Mouse (Mus musculus) MEL (cell line): ENCODE measurements around the gene Eomes. TPM values are rescaled to one million over a fixed set of nuclear protein-coding genes. Genes with fewer than 3 reads are reported as not detected.

Experiments used
- DNase-seq: peaks from one replicate; pipeline ENCODE4 v3.0.0; 2011; ENCODE audit warnings: low read depth, low spot score
- H3K27ac ChIP-seq: 2 replicates; pipeline ENCODE4 v1.5.1; 2012; ENCODE audit warnings: low read depth, mild to moderate bottlenecking, control low read depth, low read length, moderate library complexity; ENCODE audit not compliant: control insufficient read depth
- H3K27me3 ChIP-seq, 2 experiments: fragments of 150-350 bp in 1 of 2; sonication (generic) in 1 of 2; 2 replicates each; pipeline ENCODE4 v1.6.1; 2012; ENCODE audit warnings: low read length in 2 of 2, mild to moderate bottlenecking in 2 of 2, improper control_type of control experiment in 1 of 2, moderate library complexity in 1 of 2; ENCODE audit not compliant: insufficient read depth in 2 of 2, control insufficient read depth in 1 of 2
- H3K36me3 ChIP-seq, 2 experiments: 2 replicates each; pipeline ENCODE4 v1.6.1; 2012 to 2014; ENCODE audit warnings: low read length in 2 of 2, improper control_type of control experiment in 1 of 2, inconsistent platforms in 1 of 2, mild to moderate bottlenecking in 1 of 2; ENCODE audit not compliant: insufficient read depth in 2 of 2, control insufficient read depth in 1 of 2
- H3K4me1 ChIP-seq, 2 experiments: fragments of 150-350 bp in 1 of 2; sonication (generic) in 1 of 2; 2 replicates each; pipeline ENCODE4 v1.6.1; 2012; ENCODE audit warnings: low read length in 2 of 2, improper control_type of control experiment in 1 of 2, mild to moderate bottlenecking in 1 of 2; ENCODE audit not compliant: insufficient read depth in 2 of 2, control insufficient read depth in 1 of 2
- H3K4me3 ChIP-seq, 2 experiments: fragments of 150-350 bp in 1 of 2; sonication (generic) in 1 of 2; 2 replicates each; pipeline ENCODE4 v1.5.1; 2012; ENCODE audit warnings: low read depth in 2 of 2, low read length in 2 of 2, mild to moderate bottlenecking in 2 of 2, moderate library complexity in 2 of 2, control low read depth in 1 of 2, improper control_type of control experiment in 1 of 2; ENCODE audit not compliant: control insufficient read depth in 1 of 2, insufficient read depth in 1 of 2
- H3K79me2 ChIP-seq: 2 replicates; pipeline ENCODE4 v1.6.1; 2012; ENCODE audit warnings: mild to moderate bottlenecking, low read length, moderate library complexity; ENCODE audit not compliant: control insufficient read depth, poor library complexity, insufficient read depth
- H3K9ac ChIP-seq: 2 replicates; pipeline ENCODE4 v1.6.1; 2012; ENCODE audit warnings: low read depth, mild to moderate bottlenecking, control low read depth, low read length, moderate library complexity; ENCODE audit not compliant: control insufficient read depth, poor library complexity, severe bottlenecking
- H3K9me3 ChIP-seq: fragments of 150-350 bp; sonication (generic); replicated peaks from 2 replicates; pipeline ENCODE4 v1.6.1; 2012; ENCODE audit warnings: mild to moderate bottlenecking, low read length, improper control_type of control experiment, moderate library complexity; ENCODE audit not compliant: insufficient read depth
- BHLHE40 ChIP-seq: IDR thresholded peaks from 2 replicates; pipeline ENCODE4 v1.6.1; 2012; ENCODE audit warnings: low read depth, mild to moderate bottlenecking, inconsistent platforms, low read length, improper control_type of control experiment, borderline replicate concordance
- CHD2 ChIP-seq: IDR thresholded peaks from 2 replicates; pipeline ENCODE4 v1.6.1; 2011; ENCODE audit warnings: low read length, improper control_type of control experiment
- CTCF ChIP-seq, 3 experiments: IDR thresholded peaks in 2 of 3; conservative IDR thresholded peaks in 1 of 3; 2 replicates each; pipeline ENCODE4 v1.5.1; 2011 to 2012; ENCODE audit warnings: low read length in 3 of 3, low read depth in 2 of 3, mild to moderate bottlenecking in 2 of 3, improper control_type of control experiment in 1 of 3, inconsistent platforms in 1 of 3, mixed read lengths in 1 of 3, moderate library complexity in 1 of 3; ENCODE audit not compliant: control insufficient read depth in 1 of 3, insufficient read depth in 1 of 3, poor library complexity in 1 of 3, severe bottlenecking in 1 of 3
- E2F4 ChIP-seq: IDR thresholded peaks from 2 replicates; pipeline ENCODE4 v1.6.1; 2011; ENCODE audit warnings: low read depth, low read length, improper control_type of control experiment, borderline replicate concordance
- ELF1 ChIP-seq: IDR thresholded peaks from 2 replicates; pipeline ENCODE4 v1.6.1; 2014; ENCODE audit warnings: low read depth, mild to moderate bottlenecking, inconsistent platforms, low read length, improper control_type of control experiment, moderate library complexity
- EP300 ChIP-seq, 2 experiments: IDR thresholded peaks; 2 replicates each; pipeline ENCODE4 v1.6.1; 2011; ENCODE audit warnings: improper control_type of control experiment in 2 of 2, low read length in 2 of 2, low read depth in 1 of 2, mild to moderate bottlenecking in 1 of 2
- GATA1 ChIP-seq: IDR thresholded peaks from 2 replicates; pipeline ENCODE4 v1.6.1; 2011; ENCODE audit warnings: low read depth, low read length, improper control_type of control experiment
- MAFK ChIP-seq: IDR thresholded peaks from 2 replicates; pipeline ENCODE4 v1.6.1; 2011; ENCODE audit warnings: low read depth, mild to moderate bottlenecking, low read length, improper control_type of control experiment, borderline replicate concordance
- MAX ChIP-seq: IDR thresholded peaks from 2 replicates; pipeline ENCODE4 v1.6.1; 2011; ENCODE audit warnings: low read length, improper control_type of control experiment
- MEF2A ChIP-seq: IDR thresholded peaks from 2 replicates; pipeline ENCODE4 v1.6.1; 2014; ENCODE audit warnings: low read depth, mild to moderate bottlenecking, inconsistent platforms, low read length, improper control_type of control experiment; ENCODE audit not compliant: poor library complexity, insufficient replicate concordance, severe bottlenecking; ENCODE audit errors: extremely low read depth
- MXI1 ChIP-seq: IDR thresholded peaks from 2 replicates; pipeline ENCODE4 v1.6.1; 2011; ENCODE audit warnings: mild to moderate bottlenecking, low read depth, low read length, improper control_type of control experiment
- MYC ChIP-seq: IDR thresholded peaks from 2 replicates; pipeline ENCODE4 v1.6.1; 2011; ENCODE audit warnings: low read depth, mild to moderate bottlenecking, low read length, improper control_type of control experiment, moderate library complexity
- POLR2AphosphoS2 ChIP-seq: IDR thresholded peaks from 2 replicates; pipeline ENCODE4 v1.6.1; 2011; ENCODE audit warnings: low read length, improper control_type of control experiment
- RAD21 ChIP-seq: IDR thresholded peaks from 2 replicates; pipeline ENCODE4 v1.6.1; 2011; ENCODE audit warnings: mild to moderate bottlenecking, low read depth, low read length, improper control_type of control experiment
- SIN3A ChIP-seq: IDR thresholded peaks from 2 replicates; pipeline ENCODE4 v1.6.1; 2012; ENCODE audit warnings: low read length, improper control_type of control experiment, inconsistent platforms
- TAL1 ChIP-seq: IDR thresholded peaks from 2 replicates; pipeline ENCODE4 v1.6.1; 2012; ENCODE audit warnings: mild to moderate bottlenecking, inconsistent platforms, low read length, moderate library complexity, mixed read lengths
- TBP ChIP-seq: IDR thresholded peaks from 2 replicates; pipeline ENCODE4 v1.8.0; 2011; ENCODE audit warnings: low read depth, low read length, improper control_type of control experiment
- TCF12 ChIP-seq: IDR thresholded peaks from 2 replicates; pipeline ENCODE4 v1.6.1; 2014; ENCODE audit warnings: low read depth, mild to moderate bottlenecking, inconsistent platforms, low read length, improper control_type of control experiment, moderate library complexity
- USF1 ChIP-seq: IDR thresholded peaks from 2 replicates; pipeline ENCODE4 v1.6.1; 2014; ENCODE audit warnings: low read depth, mild to moderate bottlenecking, inconsistent platforms, low read length, improper control_type of control experiment, moderate library complexity
- USF2 ChIP-seq, 2 experiments: IDR thresholded peaks; 2 replicates each; pipeline ENCODE4 v1.6.1; 2011 to 2012; ENCODE audit warnings: improper control_type of control experiment in 2 of 2, low read length in 2 of 2, borderline replicate concordance in 1 of 2, inconsistent platforms in 1 of 2, low read depth in 1 of 2, mild to moderate bottlenecking in 1 of 2; ENCODE audit not compliant: insufficient read depth in 1 of 2
- ZKSCAN1 ChIP-seq: IDR thresholded peaks from 2 replicates; pipeline ENCODE4 v1.6.1; 2012; ENCODE audit warnings: low read depth, mild to moderate bottlenecking, inconsistent platforms, low read length, improper control_type of control experiment, moderate library complexity
- ZMIZ1 ChIP-seq: IDR thresholded peaks from 2 replicates; pipeline ENCODE4 v1.6.1; 2012; ENCODE audit warnings: low read depth, mild to moderate bottlenecking, inconsistent platforms, low read length, improper control_type of control experiment, moderate library complexity
- polyA plus RNA-seq, 2 experiments: library from polyadenylated mRNA; stranded (reverse) in 1 of 2; unstranded in 1 of 2; fragments of >175 nt in 1 of 2; fragments of >200 nt in 1 of 2; gene quantifications; 2 replicates each; pipeline versions ENCODE4 v1.2.1 to v1.2.4; 2012; ENCODE audit warnings: low replicate concordance in 2 of 2, low read depth in 1 of 2; ENCODE audit not compliant: insufficient read length in 2 of 2, insufficient read depth in 1 of 2, missing spikeins in 1 of 2
- total RNA-seq: library from RNA; depleted of rRNA; stranded (reverse); fragments of 300-350 nt; gene quantifications from 2 replicates; pipeline ENCODE4 v1.2.3, GENCODE M21; 2012

Gene Eomes
- total and polyA plus RNA-seq, 3 experiments = not detected

DNA sequence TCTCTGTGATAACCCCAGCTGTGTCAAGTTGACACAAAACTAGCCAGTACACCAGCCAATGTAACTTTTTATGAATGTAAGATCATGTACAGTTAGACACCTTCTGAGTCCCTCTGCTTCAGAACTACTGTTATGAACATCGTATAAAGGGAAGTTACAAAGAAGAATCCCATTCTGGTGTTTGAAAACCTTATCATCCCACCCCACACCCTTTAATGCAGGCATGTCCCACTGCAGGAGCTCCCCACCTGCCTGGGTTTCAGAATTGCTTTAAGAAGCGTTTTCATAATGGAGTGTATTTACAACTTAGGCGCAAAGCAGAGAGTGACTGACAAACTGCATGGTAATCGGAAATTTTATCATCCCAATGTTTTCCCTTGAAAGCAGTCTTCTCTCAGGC is 13.2 kb downstream of the Eomes start:
- Histone ChIP-seq H3K36me3 (peaks cover 0 to 4% of the 10 kb centered on the region in 2 experiments; a peak in 1 of 4 replicates), H3K9ac (no peak overlapping the region), H3K4me1 (peaks cover 8 to 17% of the 10 kb centered on the region in 2 experiments), H3K79me2 (no peaks in the 10 kb centered on the region), H3K27me3 (no peaks in the 10 kb centered on the region), H3K27ac (no peak overlapping the region), H3K4me3 (no peak overlapping the region), H3K9me3 (no peaks in the 10 kb centered on the region)
- TF ChIP-seq USF1 (no peak), TAL1 (peak; percentile 40; the same call in 1 of the 2 replicates), EP300 (IDR thresholded peaks at IDR 0.05; ENCODE audit: low read depth in 1 of 2, low read length in 2 of 2) (peak in 1 of 2 experiments; percentile 42; a peak in 1 of 4 replicates), MAFK (no peak), TCF12 (peak; percentile 58), GATA1 (0 out of 2 replicates have a peak, but pooled peaks have one; percentile 35)
- DNase-seq = peak; percentile 64

GRCm38 (mm10) chr9:118492932-118493698 is 15.1 kb downstream of the Eomes start:
- no peaks in the 10 kb centered on the region for H3K79me2 ChIP-seq
- no peak overlapping the region for H3K4me3 ChIP-seq
- DNase-seq = no peak
- no peak for TF ChIP-seq CTCF (IDR thresholded peaks at IDR 0.05 in 2 of 3, conservative IDR thresholded peaks at IDR 0.05 in 1 of 3; ENCODE audit: control insufficient read depth in 1 of 3, insufficient read depth in 1 of 3, low read depth in 2 of 3, low read length in 3 of 3, poor library complexity in 1 of 3, severe bottlenecking in 1 of 3)
- TF ChIP-seq TBP = no peak
- no peak for TF ChIP-seq ZKSCAN1
- no peak for TF ChIP-seq MXI1
- no peak for TF ChIP-seq TAL1
- TF ChIP-seq ELF1 = no peak
- no peak for TF ChIP-seq MYC
- TF ChIP-seq CHD2 = no peak
- TF ChIP-seq MEF2A = no peak
- TF ChIP-seq ZMIZ1 = no peak
- no peak for TF ChIP-seq MAFK
- no peak for TF ChIP-seq E2F4
- no peak for TF ChIP-seq RAD21
- no peak for TF ChIP-seq BHLHE40
- no peak for TF ChIP-seq USF1
- TF ChIP-seq MAX = no peak
- TF ChIP-seq POLR2AphosphoS2 = no peak
- no peak for TF ChIP-seq SIN3A
- TF ChIP-seq USF2 (IDR thresholded peaks at IDR 0.05; ENCODE audit: borderline replicate concordance in 1 of 2, insufficient read depth in 1 of 2, low read depth in 1 of 2, low read length in 2 of 2) = no peak
- peaks cover 0 to 4% of the 10 kb centered on the region in 2 experiments; a peak in 1 of 4 replicates for H3K36me3 ChIP-seq
- no peak overlapping the region for H3K9ac ChIP-seq
- H3K4me1 ChIP-seq = peaks cover 9 to 19% of the 10 kb centered on the region in 2 experiments
- no peak overlapping the region for H3K27ac ChIP-seq
- no peaks in the 10 kb centered on the region for H3K27me3 ChIP-seq
- H3K9me3 ChIP-seq = no peaks in the 10 kb centered on the region
